Mouse (Mus musculus): Measurements from ENCODE around the gene Tusc2. TPM values are rescaled to one million over a fixed set of nuclear protein-coding genes. Genes with fewer than 3 reads are reported as not detected.
A peak's percentile ranks its signal among the peaks of the same experiment; 100 is the strongest.

Gene Tusc2
- total and polyA plus RNA-seq, 3 experiments = 31.7 to 45.8 (median 39.1) TPM

DNA sequence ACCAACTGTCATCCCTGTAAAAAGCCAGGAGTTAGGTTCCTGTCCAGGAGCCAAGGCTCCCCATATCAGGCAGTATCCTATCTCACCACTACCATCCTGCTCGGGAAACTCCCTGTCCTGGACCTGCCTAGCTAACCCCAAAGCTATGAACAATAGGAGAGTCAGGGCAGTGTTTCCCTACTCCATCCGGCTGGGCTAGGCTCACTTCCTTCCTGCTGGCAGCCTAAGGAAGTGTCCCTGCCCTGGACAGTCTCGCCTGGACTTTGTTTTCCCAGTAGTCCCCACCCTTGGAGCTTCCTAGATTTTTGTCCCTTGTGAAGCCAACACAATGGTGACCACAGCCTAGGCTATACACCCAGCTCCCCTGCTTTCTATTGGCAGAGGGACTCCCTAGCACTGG, 3.8 kb downstream of the Tusc2 start:
- Histone ChIP-seq H3K4me3 (peak overlapping the region; percentile 79), H3K79me2 (replicated peaks; ENCODE audit: control insufficient read depth, insufficient read depth, low read length) (no peaks in the 10 kb centered on the region)
- peak; percentile 67 to 85 for DNase-seq

DNA sequence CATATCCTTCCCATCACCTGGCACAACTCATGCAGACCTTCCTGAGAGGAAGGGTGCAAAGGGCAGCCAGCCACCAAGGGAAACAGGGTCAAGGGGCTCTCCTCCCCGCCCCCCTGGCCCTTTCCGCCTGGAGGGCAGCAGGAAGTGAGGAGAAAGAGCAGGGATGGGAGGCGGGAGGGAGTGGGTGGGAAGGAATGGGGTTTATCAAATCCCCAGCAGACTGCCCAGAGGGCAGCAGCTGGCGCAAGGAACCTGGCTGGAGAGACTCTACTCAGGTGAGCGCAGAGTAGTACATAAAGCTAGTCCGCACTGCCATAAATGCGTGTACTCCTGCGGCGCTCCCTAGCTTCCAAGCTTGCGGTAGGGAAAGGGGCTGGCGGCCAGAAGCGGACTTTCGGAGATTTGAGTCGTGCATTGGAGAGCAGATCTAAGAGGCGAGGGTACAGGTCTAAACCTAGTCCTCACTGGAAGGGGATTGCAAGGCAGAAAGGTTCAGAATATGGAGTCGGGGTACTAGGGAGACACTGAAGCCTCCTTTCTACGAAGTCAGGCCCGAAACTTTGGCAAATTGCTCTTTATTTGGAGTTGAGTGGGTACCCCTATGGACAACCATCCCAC, 4.8 kb downstream of the Tusc2 start, which contains the start of gene Hyal2:
Gene Hyal2, plus strand, starts transcription at position 244 of the 618 bp plus-strand sequence.
- WGBS = 32% methylated on average over 18 of the region's 18 CpGs
- Histone ChIP-seq H3K36me3 (ENCODE audit: control insufficient read depth, insufficient read depth, low read length) (no peaks in the 10 kb centered on the region), H3K27me3 (ENCODE audit: control insufficient read depth, insufficient read depth, low read length) (no peaks in the 10 kb centered on the region), H3K4me3 (peak within 1 kb of the TSS; percentile 79), H3K79me2 (replicated peaks; ENCODE audit: control insufficient read depth, insufficient read depth, low read length) (no peaks in the 10 kb centered on the region), H3K9ac (ENCODE audit: low read depth, low read length) (peak within 1 kb of the TSS; percentile 55), H3K27ac (peak within 1 kb of the TSS; percentile 95), H3K4me1 (ENCODE audit: control insufficient read depth, insufficient read depth, low read length) (peaks cover 21% of the 10 kb centered on the region)
- intact Hi-C loops (cut with DNase I) = loop anchor here (2.0 to 5.0 kb wide), 3 partner anchors 13 to 77 kb away; no protein-coding TSS in a partner anchor
- TF ChIP-seq CTCF (IDR thresholded peaks at IDR 0.05) = no peak
- no peak; the same call in 1 of the 2 replicates for TF ChIP-seq POLR2A (IDR thresholded peaks at IDR 0.05; ENCODE audit: insufficient read depth, low read depth, low read length)
- 0 out of 2 replicates have a peak, but pooled peaks have one; percentile 12 for TF ChIP-seq EP300 (IDR thresholded peaks at IDR 0.05; ENCODE audit: insufficient read depth, low read depth, low read length)
- DNase-seq = peak; percentile 70

More for the DNA sequence above, 3.8 kb downstream of the Tusc2 start:
- H3K27me3 ChIP-seq (ENCODE audit: control insufficient read depth, insufficient read depth, low read length) = no peaks in the 10 kb centered on the region
- peaks cover 6% of the 10 kb centered on the region for H3K36me3 ChIP-seq (ENCODE audit: control insufficient read depth, insufficient read depth, low read length)
- peak overlapping the region; percentile 95 for H3K27ac ChIP-seq
- TF ChIP-seq CTCF (IDR thresholded peaks at IDR 0.05) (peak; percentile 43), POLR2A (IDR thresholded peaks at IDR 0.05; ENCODE audit: insufficient read depth, low read depth, low read length) (peak; percentile 67; the same call in 1 of the 2 replicates), EP300 (IDR thresholded peaks at IDR 0.05; ENCODE audit: insufficient read depth, low read depth, low read length) (peak; percentile 100)
- H3K4me1 ChIP-seq (ENCODE audit: control insufficient read depth, insufficient read depth, low read length) = peaks cover 17% of the 10 kb centered on the region
- intact Hi-C loops (cut with DNase I) = loop anchor here (2.0 to 5.0 kb wide), 2 partner anchors 65 to 78 kb away; no protein-coding TSS in a partner anchor
- 19% methylated on average over 3 of the region's 3 CpGs for WGBS
- no peak overlapping the region for H3K9ac ChIP-seq (ENCODE audit: low read depth, low read length)

DNA sequence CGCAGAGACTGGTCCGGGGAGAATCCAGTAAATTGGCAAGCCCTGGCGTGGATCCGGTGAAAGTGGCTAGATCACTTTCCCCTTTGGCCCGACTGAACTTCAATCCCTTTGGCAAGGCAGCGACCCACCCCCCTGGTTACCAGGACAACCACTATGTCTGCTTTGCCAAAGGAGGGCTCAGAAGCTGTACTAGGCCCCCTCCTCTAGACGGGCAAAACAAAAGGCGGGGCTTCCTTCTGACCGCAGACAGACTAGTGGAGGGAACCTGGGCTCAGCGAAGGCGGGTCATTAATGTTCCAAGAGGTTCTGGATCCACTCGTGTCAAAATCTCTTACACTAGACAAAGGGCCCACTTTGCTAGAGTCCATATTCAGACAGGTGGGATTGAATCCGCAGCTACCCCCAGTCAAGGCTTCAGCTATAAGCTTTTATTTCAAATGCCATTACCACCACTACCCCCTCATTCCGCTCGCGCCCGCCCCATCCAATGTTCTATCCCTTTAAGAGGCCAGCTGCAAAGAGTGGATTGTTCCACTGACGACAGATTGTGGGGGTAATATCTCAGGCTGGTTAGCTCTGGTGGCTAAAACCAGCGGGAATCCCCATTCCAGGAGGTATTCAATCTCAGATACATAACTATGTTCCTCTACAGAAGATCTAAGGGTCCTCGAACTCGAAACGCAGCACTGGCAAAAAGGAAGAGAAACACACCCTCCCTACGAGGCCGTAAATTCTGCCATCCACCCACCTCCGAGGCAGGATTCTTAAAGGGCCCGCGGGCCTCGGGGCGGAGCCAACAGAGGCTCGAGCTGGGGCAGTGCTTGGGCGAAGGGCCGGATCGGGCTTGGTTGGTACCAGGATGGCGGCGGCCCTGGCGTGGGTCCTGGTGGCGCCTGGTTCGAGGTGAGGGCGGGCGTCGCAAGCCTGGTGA, 5.5 kb downstream of the Tusc2 start:
- Histone ChIP-seq H3K27me3 (ENCODE audit: control insufficient read depth, insufficient read depth, low read length) (no peaks in the 10 kb centered on the region), H3K36me3 (ENCODE audit: control insufficient read depth, insufficient read depth, low read length) (no peaks in the 10 kb centered on the region), H3K79me2 (replicated peaks; ENCODE audit: control insufficient read depth, insufficient read depth, low read length) (no peaks in the 10 kb centered on the region), H3K4me3 (peak overlapping the region; percentile 79), H3K27ac (peak overlapping the region; percentile 95), H3K9ac (ENCODE audit: low read depth, low read length) (peak overlapping the region; percentile 79), H3K4me1 (ENCODE audit: control insufficient read depth, insufficient read depth, low read length) (peaks cover 21% of the 10 kb centered on the region)
- intact Hi-C loops (cut with DNase I) = loop anchor here (2.0 to 5.0 kb wide), 2 partner anchors 14 to 64 kb away; no protein-coding TSS in a partner anchor
- TF ChIP-seq CTCF (IDR thresholded peaks at IDR 0.05) (no peak), POLR2A (IDR thresholded peaks at IDR 0.05; ENCODE audit: insufficient read depth, low read depth, low read length) (peak; percentile 72; the same call in 1 of the 2 replicates), EP300 (IDR thresholded peaks at IDR 0.05; ENCODE audit: insufficient read depth, low read depth, low read length) (0 out of 2 replicates have a peak, but pooled peaks have one; percentile 31)
- peak; percentile 88 to 91 for DNase-seq
- under 1% methylated on average over 41 of the region's 41 CpGs for WGBS

DNA sequence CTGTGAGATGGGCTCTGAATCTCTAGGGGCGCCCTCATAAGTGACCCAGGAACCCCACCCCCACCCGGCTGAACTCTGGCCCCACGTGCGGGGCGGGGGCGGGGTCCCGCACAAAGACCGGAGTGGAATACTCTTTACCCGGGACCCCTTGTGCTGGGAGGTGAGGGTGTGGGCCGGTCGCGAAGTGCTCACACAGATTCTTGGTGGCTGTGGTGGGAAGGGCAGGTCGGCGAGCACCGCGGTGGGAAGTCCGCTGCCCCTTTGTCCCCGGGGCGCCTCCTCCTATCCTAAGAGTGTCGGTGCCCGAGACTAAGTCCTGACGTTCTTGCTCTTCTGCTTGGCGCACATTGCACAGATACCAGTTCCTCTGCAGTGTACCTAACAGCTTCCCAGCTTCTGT, 6.2 kb downstream of the Tusc2 start:
- H3K27ac ChIP-seq = peak overlapping the region; percentile 95
- H3K79me2 ChIP-seq (replicated peaks; ENCODE audit: control insufficient read depth, insufficient read depth, low read length) = no peaks in the 10 kb centered on the region
- intact Hi-C loops (cut with DNase I) = loop anchor here (2.0 to 5.0 kb wide), 2 partner anchors 14 to 63 kb away; no protein-coding TSS in a partner anchor
- TF ChIP-seq POLR2A (IDR thresholded peaks at IDR 0.05; ENCODE audit: insufficient read depth, low read depth, low read length) (0 out of 2 replicates have a peak, but pooled peaks have one; percentile 36), EP300 (IDR thresholded peaks at IDR 0.05; ENCODE audit: insufficient read depth, low read depth, low read length) (no peak)
- H3K36me3 ChIP-seq (ENCODE audit: control insufficient read depth, insufficient read depth, low read length) = no peaks in the 10 kb centered on the region
- peaks cover 16% of the 10 kb centered on the region for H3K4me1 ChIP-seq (ENCODE audit: control insufficient read depth, insufficient read depth, low read length)
- peak overlapping the region; percentile 79 for H3K4me3 ChIP-seq
- peak overlapping the region; percentile 79 for H3K9ac ChIP-seq (ENCODE audit: low read depth, low read length)
- H3K27me3 ChIP-seq (ENCODE audit: control insufficient read depth, insufficient read depth, low read length) = no peaks in the 10 kb centered on the region
- 1% methylated on average over 23 of the region's 23 CpGs for WGBS
- DNase-seq = no peak

GRCm38 (mm10) chr9:107570016-107570415, 7.0 kb downstream of the Tusc2 start:
- TF ChIP-seq CTCF (IDR thresholded peaks at IDR 0.05) = no peak
- TF ChIP-seq EP300 (IDR thresholded peaks at IDR 0.05; ENCODE audit: insufficient read depth, low read depth, low read length) = no peak
- TF ChIP-seq POLR2A (IDR thresholded peaks at IDR 0.05; ENCODE audit: insufficient read depth, low read depth, low read length) = no peak
- peak overlapping the region; percentile 79 for H3K9ac ChIP-seq (ENCODE audit: low read depth, low read length)
- peak overlapping the region; percentile 79 for H3K4me3 ChIP-seq
- intact Hi-C loops (cut with DNase I) = no loop called here
- H3K27ac ChIP-seq = peak overlapping the region; percentile 95
- no peaks in the 10 kb centered on the region for H3K79me2 ChIP-seq (replicated peaks; ENCODE audit: control insufficient read depth, insufficient read depth, low read length)
- peaks cover 14% of the 10 kb centered on the region for H3K4me1 ChIP-seq (ENCODE audit: control insufficient read depth, insufficient read depth, low read length)
- H3K36me3 ChIP-seq (ENCODE audit: control insufficient read depth, insufficient read depth, low read length) = no peaks in the 10 kb centered on the region
- DNase-seq = no peak
- 46% methylated on average over 13 of the region's 13 CpGs for WGBS
- H3K27me3 ChIP-seq (ENCODE audit: control insufficient read depth, insufficient read depth, low read length) = no peaks in the 10 kb centered on the region

Measured in heart, adult 2 months (tissue).